Mouse (Mus musculus) heart, embryonic 16.5 days (tissue): ENCODE results near the gene Igsf9. TPM values are rescaled to one million over a fixed set of nuclear protein-coding genes. Genes with fewer than 3 reads are reported as not detected.

Experiments
- ATAC-seq: fragments of 200-750 bp; cut with Nextera tagmentation; replicated peaks from 2 replicates; pipeline ENCODE4 v1.8.0; 2017; ENCODE audit warnings: moderate number of reproducible peaks; ENCODE audit not compliant: insufficient read depth, low FRiP score; ENCODE audit errors: extremely low read depth
- H3K27ac ChIP-seq: fragments of 300-500 bp; sonication (generic); 2 replicates; pipeline ENCODE4 v1.5.1; 2014; ENCODE audit warnings: mild to moderate bottlenecking, low read length, control low read depth, moderate library complexity
- H3K27me3 ChIP-seq: fragments of 300-500 bp; sonication (generic); 2 replicates; pipeline ENCODE4 v1.6.1; 2014; ENCODE audit warnings: low read length, mixed read lengths; ENCODE audit not compliant: control insufficient read depth, insufficient read depth
- H3K36me3 ChIP-seq: fragments of 300-500 bp; sonication (generic); 2 replicates; pipeline ENCODE4 v1.6.1; 2014; ENCODE audit not compliant: control insufficient read depth, insufficient read depth
- H3K4me1 ChIP-seq: fragments of 300-500 bp; sonication (generic); 2 replicates; pipeline ENCODE4 v1.6.1; 2014; ENCODE audit warnings: low read length, mixed read lengths; ENCODE audit not compliant: control insufficient read depth, insufficient read depth
- H3K4me2 ChIP-seq: fragments of 300-500 bp; sonication (generic); 2 replicates; pipeline ENCODE4 v1.6.1; 2014; ENCODE audit warnings: low read depth, mild to moderate bottlenecking, control low read depth, low read length
- H3K4me3 ChIP-seq: fragments of 300-500 bp; sonication (generic); 2 replicates; pipeline ENCODE4 v1.5.1; 2014; ENCODE audit warnings: mild to moderate bottlenecking, control low read depth, low read length
- H3K9ac ChIP-seq: fragments of 300-500 bp; sonication (generic); 2 replicates; pipeline ENCODE4 v1.6.1; 2014; ENCODE audit warnings: low read length, control low read depth
- H3K9me3 ChIP-seq: fragments of 300-500 bp; sonication (generic); replicated peaks from 2 replicates; pipeline ENCODE4 v1.6.1; 2016; ENCODE audit warnings: low read length; ENCODE audit not compliant: control insufficient read depth
- WGBS: fragments of 180-500 bp; shearing (Covaris S2); extraction: QIAGEN DNeasy Blood & Tissue Kit; methylation state at CpG from one replicate; pipeline ENCODE4 v1.1.7; 2014; 5-methylcytosine and 5-hydroxymethylcytosine counted together
- polyA plus RNA-seq: library from polyadenylated mRNA; unstranded; fragments of >200 nt; fragmentation: Nextera tagmentation; extraction: Ambion mirVana; gene quantifications from 2 replicates; pipeline ENCODE4 v1.2.1, GENCODE M21; 2015

The Igsf9 gene
- polyA plus RNA-seq, 1 experiment from 2014 or later, result 3.3 TPM

GRCm38 (mm10) chr1:172525971-172526370, 44.4 kb downstream of the Igsf9 start:
- Histone ChIP-seq H3K27ac (peak overlapping the region; percentile 91), H3K4me1 (peaks cover 26% of the 10 kb centered on the region), H3K9ac (peak overlapping the region; percentile 49), H3K36me3 (no peaks in the 10 kb centered on the region), H3K4me3 (peak overlapping the region; percentile 30), H3K27me3 (peaks cover 8% of the 10 kb centered on the region), H3K4me2 (peak overlapping the region; percentile 50), H3K9me3 (peaks cover 4% of the 10 kb centered on the region; the same call in 1 of the 2 replicates)
- ATAC-seq, result no peak
- WGBS, result 50% methylated on average over 7 of the region's 7 CpGs

- peaks cover 23% of the 10 kb centered on the region for H3K4me1 ChIP-seq
- H3K36me3 ChIP-seq, result no peaks in the 10 kb centered on the region
- peak overlapping the region; percentile 30 for H3K4me3 ChIP-seq
- 21% methylated on average over 23 of the region's 23 CpGs for WGBS
- ATAC-seq, result peak; percentile 23
- H3K4me2 ChIP-seq, result peak overlapping the region; percentile 50
- H3K27me3 ChIP-seq, result peaks cover 8% of the 10 kb centered on the region
- peaks cover 4% of the 10 kb centered on the region; the same call in 1 of the 2 replicates for H3K9me3 ChIP-seq
- peak overlapping the region; percentile 49 for H3K9ac ChIP-seq
- peak overlapping the region; percentile 91 for H3K27ac ChIP-seq
Measured at GRCm38 (mm10) chr1:172526380-172527081, 44.9 kb downstream of the Igsf9 start.

GRCm38 (mm10) chr1:172527431-172527830, 45.8 kb downstream of the Igsf9 start:
- 87% methylated on average over 10 of the region's 10 CpGs for WGBS
- peaks cover 24% of the 10 kb centered on the region for H3K4me1 ChIP-seq

GRCm38 (mm10) chr1:172528701-172529100, 47.1 kb downstream of the Igsf9 start:
- Histone ChIP-seq H3K9me3 (no peaks in the 10 kb centered on the region), H3K4me2 (no peak overlapping the region), H3K27ac (no peak overlapping the region), H3K9ac (no peak overlapping the region), H3K4me3 (no peak overlapping the region), H3K36me3 (no peaks in the 10 kb centered on the region), H3K4me1 (peaks cover 28% of the 10 kb centered on the region), H3K27me3 (peaks cover 14% of the 10 kb centered on the region)
- peak; percentile 43; the same call in 1 of the 2 replicates for ATAC-seq
- WGBS, result 7% methylated on average over 7 of the region's 7 CpGs

More at GRCm38 (mm10) chr1:172527431-172527830, 45.8 kb downstream of the Igsf9 start:
- H3K9ac ChIP-seq, result no peak overlapping the region
- H3K27me3 ChIP-seq, result peaks cover 11% of the 10 kb centered on the region
- H3K9me3 ChIP-seq, result peaks cover 4% of the 10 kb centered on the region; the same call in 1 of the 2 replicates
- peak overlapping the region; percentile 91 for H3K27ac ChIP-seq
- no peak overlapping the region for H3K4me2 ChIP-seq
- no peaks in the 10 kb centered on the region for H3K36me3 ChIP-seq
- no peak overlapping the region for H3K4me3 ChIP-seq
- no peak for ATAC-seq

GRCm38 (mm10) chr1:172530544-172531220, 49.1 kb downstream of the Igsf9 start:
- Histone ChIP-seq H3K36me3 (no peaks in the 10 kb centered on the region), H3K27me3 (peaks cover 18% of the 10 kb centered on the region), H3K4me3 (no peak overlapping the region), H3K9me3 (no peaks in the 10 kb centered on the region), H3K4me2 (no peak overlapping the region), H3K27ac (no peak overlapping the region), H3K4me1 (peaks cover 24% of the 10 kb centered on the region), H3K9ac (no peak overlapping the region)
- no peak for ATAC-seq
- 26% methylated on average over 8 of the region's 8 CpGs for WGBS

- H3K27ac ChIP-seq, result no peak overlapping the region
- H3K4me2 ChIP-seq, result peak overlapping the region; percentile 57
- peak overlapping the region; percentile 31 for H3K4me3 ChIP-seq
- 4% methylated on average over 13 of the region's 13 CpGs for WGBS
- no peak overlapping the region for H3K9ac ChIP-seq
- H3K4me1 ChIP-seq, result peaks cover 12% of the 10 kb centered on the region
- H3K36me3 ChIP-seq, result no peaks in the 10 kb centered on the region
- peaks cover 13% of the 10 kb centered on the region for H3K27me3 ChIP-seq
- H3K9me3 ChIP-seq, result no peaks in the 10 kb centered on the region
- ATAC-seq, result peak; percentile 47; the same call in 1 of the 2 replicates
Measured at GRCm38 (mm10) chr1:172532551-172532950, 51.0 kb downstream of the Igsf9 start.

GRCm38 (mm10) chr1:172535116-172535515, 53.5 kb downstream of the Igsf9 start:
- H3K27me3 ChIP-seq, result peaks cover 10% of the 10 kb centered on the region
- H3K4me1 ChIP-seq, result peaks cover 12% of the 10 kb centered on the region
- H3K9ac ChIP-seq, result no peak overlapping the region
- no peak overlapping the region for H3K4me2 ChIP-seq
- H3K9me3 ChIP-seq, result no peaks in the 10 kb centered on the region
- H3K36me3 ChIP-seq, result no peaks in the 10 kb centered on the region
- ATAC-seq, result no peak
- no peak overlapping the region for H3K4me3 ChIP-seq
- H3K27ac ChIP-seq, result no peak overlapping the region
- 70% methylated on average over 16 of the region's 16 CpGs for WGBS

- Histone ChIP-seq H3K9me3 (no peaks in the 10 kb centered on the region), H3K27ac (no peak overlapping the region), H3K9ac (no peak overlapping the region), H3K4me1 (no peaks in the 10 kb centered on the region), H3K27me3 (0 out of 2 replicates have a peak, but pooled peaks cover 10% of the 10 kb centered on the region), H3K4me3 (no peak overlapping the region), H3K4me2 (no peak overlapping the region), H3K36me3 (no peaks in the 10 kb centered on the region)
- 48% methylated on average over 6 of the region's 6 CpGs for WGBS
- ATAC-seq, result no peak
Measured at GRCm38 (mm10) chr1:172539827-172540226, 58.2 kb downstream of the Igsf9 start.

- WGBS, result 53% methylated on average over 11 of the region's 11 CpGs
- Histone ChIP-seq H3K4me1 (no peaks in the 10 kb centered on the region), H3K9me3 (no peaks in the 10 kb centered on the region), H3K4me3 (no peak overlapping the region), H3K27ac (no peak overlapping the region), H3K36me3 (no peaks in the 10 kb centered on the region), H3K4me2 (no peak overlapping the region), H3K9ac (no peak overlapping the region), H3K27me3 (0 out of 2 replicates have a peak, but pooled peaks cover 10% of the 10 kb centered on the region)
- ATAC-seq, result no peak
Measured at GRCm38 (mm10) chr1:172540283-172540820, 58.8 kb downstream of the Igsf9 start.
